Mouse (Mus musculus): ENCODE measurements at regions not wholly inside any gene's neighbourhood (a gene's known extent, or its start where the extent isn't known, plus 50 kb on each side); places are given as distances from the start of the nearest gene placed in this dataset.

DNA sequence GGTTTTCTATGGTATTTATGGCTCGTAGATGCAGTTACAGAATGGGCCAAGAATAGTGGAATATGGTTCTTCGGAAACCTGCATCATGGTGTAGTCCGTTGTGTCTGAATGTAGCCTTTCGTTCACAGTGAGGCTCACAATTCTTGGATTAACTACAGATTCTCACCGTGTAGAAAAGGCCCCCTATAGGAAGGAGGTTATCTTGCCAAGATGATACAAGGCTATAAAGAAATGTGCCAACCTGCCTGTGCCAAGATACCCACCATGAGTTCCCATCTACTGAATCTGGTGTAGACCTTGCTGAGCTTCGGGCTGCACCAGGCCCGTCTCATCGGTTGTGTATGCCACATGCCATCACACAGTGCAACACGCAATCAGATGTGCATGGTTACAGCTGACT lies 560.2 kb upstream of the Slc35b3 start:
- H3K36me3 ChIP-seq (ENCODE audit: control insufficient read depth, insufficient read depth): no peaks in the 10 kb centered on the region
- H3K27me3 ChIP-seq (ENCODE audit: control insufficient read depth, insufficient read depth, insufficient read length): no peaks in the 10 kb centered on the region
- TF ChIP-seq MAX (IDR thresholded peaks at IDR 0.05) (no peak), CTCF (IDR thresholded peaks at IDR 0.05; ENCODE audit: control insufficient read depth, insufficient read depth, insufficient read length) (no peak), FOSL1 (IDR thresholded peaks at IDR 0.05; ENCODE audit: insufficient read depth, low read length, poor library complexity, severe bottlenecking) (no peak), USF1 (IDR thresholded peaks at IDR 0.05; ENCODE audit: low read depth) (no peak), CEBPB (IDR thresholded peaks at IDR 0.05; ENCODE audit: low read depth) (no peak), MYOD1 (IDR thresholded peaks at IDR 0.05; ENCODE audit: control insufficient read depth, insufficient read length, low read depth) (no peak), MYOG (IDR thresholded peaks at IDR 0.05; ENCODE audit: control insufficient read depth, extremely low read depth, insufficient read length) (no peak)
- H3K79me2 ChIP-seq (ENCODE audit: control insufficient read depth, insufficient read depth): no peaks in the 10 kb centered on the region
- H3K79me3 ChIP-seq (ENCODE audit: low read depth): no peaks in the 10 kb centered on the region
- no peak overlapping the region for H3K4me3 ChIP-seq (ENCODE audit: insufficient read depth, poor library complexity, severe bottlenecking)
- H3ac ChIP-seq (ENCODE audit: control insufficient read depth, insufficient read length, low read depth): no peak overlapping the region

- TF ChIP-seq CEBPB (IDR thresholded peaks at IDR 0.05; ENCODE audit: low read depth): no peak
- no peak for TF ChIP-seq FOSL1 (IDR thresholded peaks at IDR 0.05; ENCODE audit: insufficient read depth, low read length, poor library complexity, severe bottlenecking)
- no peak for TF ChIP-seq CTCF (IDR thresholded peaks at IDR 0.05; ENCODE audit: control insufficient read depth, insufficient read depth, insufficient read length)
- no peak for TF ChIP-seq MYOG (IDR thresholded peaks at IDR 0.05; ENCODE audit: control insufficient read depth, extremely low read depth, insufficient read length)
- TF ChIP-seq USF1 (IDR thresholded peaks at IDR 0.05; ENCODE audit: low read depth): no peak
- TF ChIP-seq MYOD1 (IDR thresholded peaks at IDR 0.05; ENCODE audit: control insufficient read depth, insufficient read length, low read depth): no peak
- TF ChIP-seq MAX (IDR thresholded peaks at IDR 0.05): no peak
Observed at GRCm38 (mm10) chr13:39516106-39516505, 555.4 kb upstream of the Slc35b3 start.

GRCm38 (mm10) chr13:39489806-39490205 lies 529.1 kb upstream of the Slc35b3 start:
- Histone ChIP-seq H3K27me3 (ENCODE audit: control insufficient read depth, insufficient read depth, insufficient read length) (no peaks in the 10 kb centered on the region), H3K79me2 (ENCODE audit: control insufficient read depth, insufficient read depth) (no peaks in the 10 kb centered on the region), H3K4me3 (ENCODE audit: insufficient read depth, poor library complexity, severe bottlenecking) (no peak overlapping the region), H3K36me3 (ENCODE audit: control insufficient read depth, insufficient read depth) (no peaks in the 10 kb centered on the region), H3ac (ENCODE audit: control insufficient read depth, insufficient read length, low read depth) (no peak overlapping the region), H3K79me3 (ENCODE audit: low read depth) (no peaks in the 10 kb centered on the region)
- TF ChIP-seq MYOD1 (IDR thresholded peaks at IDR 0.05; ENCODE audit: control insufficient read depth, insufficient read length, low read depth) (no peak), MYOG (IDR thresholded peaks at IDR 0.05; ENCODE audit: control insufficient read depth, extremely low read depth, insufficient read length) (no peak), MAX (IDR thresholded peaks at IDR 0.05) (no peak), CEBPB (IDR thresholded peaks at IDR 0.05; ENCODE audit: low read depth) (no peak), USF1 (IDR thresholded peaks at IDR 0.05; ENCODE audit: low read depth) (no peak), FOSL1 (IDR thresholded peaks at IDR 0.05; ENCODE audit: insufficient read depth, low read length, poor library complexity, severe bottlenecking) (no peak), CTCF (IDR thresholded peaks at IDR 0.05; ENCODE audit: control insufficient read depth, insufficient read depth, insufficient read length) (no peak)

More at GRCm38 (mm10) chr13:39516106-39516505, 555.4 kb upstream of the Slc35b3 start:
- no peaks in the 10 kb centered on the region for H3K79me2 ChIP-seq (ENCODE audit: control insufficient read depth, insufficient read depth)
- no peaks in the 10 kb centered on the region for H3K79me3 ChIP-seq (ENCODE audit: low read depth)
- no peak overlapping the region for H3K4me3 ChIP-seq (ENCODE audit: insufficient read depth, poor library complexity, severe bottlenecking)
- no peaks in the 10 kb centered on the region for H3K27me3 ChIP-seq (ENCODE audit: control insufficient read depth, insufficient read depth, insufficient read length)
- no peaks in the 10 kb centered on the region for H3K36me3 ChIP-seq (ENCODE audit: control insufficient read depth, insufficient read depth)
- H3ac ChIP-seq (ENCODE audit: control insufficient read depth, insufficient read length, low read depth): no peak overlapping the region

- H3K79me3 ChIP-seq (ENCODE audit: low read depth): no peaks in the 10 kb centered on the region
- TF ChIP-seq MAX (IDR thresholded peaks at IDR 0.05) (no peak), CEBPB (IDR thresholded peaks at IDR 0.05; ENCODE audit: low read depth) (no peak), MYOD1 (IDR thresholded peaks at IDR 0.05; ENCODE audit: control insufficient read depth, insufficient read length, low read depth) (no peak), CTCF (IDR thresholded peaks at IDR 0.05; ENCODE audit: control insufficient read depth, insufficient read depth, insufficient read length) (no peak), MYOG (IDR thresholded peaks at IDR 0.05; ENCODE audit: control insufficient read depth, extremely low read depth, insufficient read length) (no peak), USF1 (IDR thresholded peaks at IDR 0.05; ENCODE audit: low read depth) (no peak), FOSL1 (IDR thresholded peaks at IDR 0.05; ENCODE audit: insufficient read depth, low read length, poor library complexity, severe bottlenecking) (no peak)
- H3K79me2 ChIP-seq (ENCODE audit: control insufficient read depth, insufficient read depth): no peaks in the 10 kb centered on the region
- no peak overlapping the region for H3K4me3 ChIP-seq (ENCODE audit: insufficient read depth, poor library complexity, severe bottlenecking)
- H3K36me3 ChIP-seq (ENCODE audit: control insufficient read depth, insufficient read depth): no peaks in the 10 kb centered on the region
- H3ac ChIP-seq (ENCODE audit: control insufficient read depth, insufficient read length, low read depth): no peak overlapping the region
- H3K27me3 ChIP-seq (ENCODE audit: control insufficient read depth, insufficient read depth, insufficient read length): no peaks in the 10 kb centered on the region
Observed at GRCm38 (mm10) chr13:39472621-39473020, 511.9 kb upstream of the Slc35b3 start.

DNA sequence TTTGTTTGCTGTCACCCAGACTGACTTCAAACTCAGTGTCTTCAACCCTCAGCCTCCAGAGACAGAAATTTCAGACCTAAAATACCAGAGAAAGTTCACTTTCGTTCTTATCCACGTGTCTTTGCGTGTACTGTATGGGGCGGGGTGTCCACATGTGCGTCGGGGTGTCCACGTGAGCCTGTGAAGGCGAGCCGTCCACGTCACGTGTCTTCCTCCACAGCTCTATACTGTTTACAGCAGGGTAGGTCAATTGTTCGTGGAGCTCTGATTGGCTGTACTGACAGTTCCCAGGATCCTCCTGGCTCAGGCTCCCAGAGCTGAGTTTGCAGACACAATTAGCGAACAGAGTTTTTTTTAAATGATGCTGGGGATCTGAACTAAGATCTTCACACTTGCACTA lies 481.1 kb upstream of the Slc35b3 start:
- no peaks in the 10 kb centered on the region for H3K27me3 ChIP-seq (ENCODE audit: control insufficient read depth, insufficient read depth, insufficient read length)
- H3K79me2 ChIP-seq (ENCODE audit: control insufficient read depth, insufficient read depth): no peaks in the 10 kb centered on the region
- H3K4me3 ChIP-seq (ENCODE audit: insufficient read depth, poor library complexity, severe bottlenecking): no peak overlapping the region
- no peak overlapping the region for H3ac ChIP-seq (ENCODE audit: control insufficient read depth, insufficient read length, low read depth)
- H3K36me3 ChIP-seq (ENCODE audit: control insufficient read depth, insufficient read depth): no peaks in the 10 kb centered on the region
- H3K79me3 ChIP-seq (ENCODE audit: low read depth): no peaks in the 10 kb centered on the region
- no peak for TF ChIP-seq USF1 (IDR thresholded peaks at IDR 0.05; ENCODE audit: low read depth)
- no peak for TF ChIP-seq CTCF (IDR thresholded peaks at IDR 0.05; ENCODE audit: control insufficient read depth, insufficient read depth, insufficient read length)
- no peak for TF ChIP-seq MYOD1 (IDR thresholded peaks at IDR 0.05; ENCODE audit: control insufficient read depth, insufficient read length, low read depth)
- TF ChIP-seq FOSL1 (IDR thresholded peaks at IDR 0.05; ENCODE audit: insufficient read depth, low read length, poor library complexity, severe bottlenecking): no peak
- no peak for TF ChIP-seq MAX (IDR thresholded peaks at IDR 0.05)

DNA sequence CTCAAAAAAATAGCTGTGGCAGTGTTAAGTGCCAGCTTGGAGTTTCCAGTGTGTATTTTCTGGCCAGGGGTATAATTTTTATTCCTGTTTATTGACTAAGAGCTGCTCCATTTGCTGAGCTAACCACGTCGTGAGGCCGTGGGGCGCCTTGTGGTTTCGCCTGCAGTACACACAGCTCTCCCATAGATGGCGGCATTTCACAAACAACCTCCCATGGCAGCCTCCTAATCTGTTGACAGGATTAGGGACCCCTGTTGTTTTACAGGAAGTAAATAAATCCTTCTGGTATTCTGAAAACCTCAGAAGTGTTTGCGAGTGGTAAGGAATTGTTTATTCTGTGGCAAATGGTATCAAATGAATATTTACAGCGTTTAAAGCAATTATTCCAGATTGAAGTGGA lies 480.2 kb upstream of the Slc35b3 start:
- H3K4me3 ChIP-seq (ENCODE audit: insufficient read depth, poor library complexity, severe bottlenecking): no peak overlapping the region
- no peak overlapping the region for H3ac ChIP-seq (ENCODE audit: control insufficient read depth, insufficient read length, low read depth)
- no peaks in the 10 kb centered on the region for H3K27me3 ChIP-seq (ENCODE audit: control insufficient read depth, insufficient read depth, insufficient read length)
- no peaks in the 10 kb centered on the region for H3K36me3 ChIP-seq (ENCODE audit: control insufficient read depth, insufficient read depth)
- no peaks in the 10 kb centered on the region for H3K79me2 ChIP-seq (ENCODE audit: control insufficient read depth, insufficient read depth)
- peak; percentile 54 for TF ChIP-seq CTCF (IDR thresholded peaks at IDR 0.05; ENCODE audit: control insufficient read depth, insufficient read depth, insufficient read length)
- no peak for TF ChIP-seq MYOD1 (IDR thresholded peaks at IDR 0.05; ENCODE audit: control insufficient read depth, insufficient read length, low read depth)
- TF ChIP-seq CEBPB (IDR thresholded peaks at IDR 0.05; ENCODE audit: low read depth): no peak
- H3K79me3 ChIP-seq (ENCODE audit: low read depth): no peaks in the 10 kb centered on the region

Data from C2C12 (cell line).